Mouse (Mus musculus): ENCODE measurements around the gene Otulinl. TPM values are rescaled to one million over a fixed set of nuclear protein-coding genes. Genes with fewer than 3 reads are reported as not detected.
"Not testable (repeated sequence)": the region's sequence is repeated elsewhere in the genome, so short reads cannot be mapped to it uniquely, and the experiment has no call there.

The Otulinl gene
- total RNA-seq (2015; ENCODE audit: low replicate concordance), result 9.2 and 13.4 TPM in 2 replicates
- total RNA-seq (2017; ENCODE audit: low replicate concordance), result 3.7 and 7.5 TPM in 2 replicates

- peak; percentile 98 for ATAC-seq (replicated peaks; ENCODE audit: low FRiP score, poor library complexity, severe bottlenecking)
Observed at GRCm38 (mm10) chr15:27681419-27682187, at the start of gene Otulinl. Gene Otulinl (minus strand): TSS chr15:27681579.

GRCm38 (mm10) chr15:27726228-27726627 is 44.8 kb upstream of the Otulinl start:
- ATAC-seq (replicated peaks; ENCODE audit: low FRiP score, poor library complexity, severe bottlenecking), result no peak

GRCm38 (mm10) chr15:27724796-27725680 is 43.7 kb upstream of the Otulinl start:
- ATAC-seq (replicated peaks; ENCODE audit: low FRiP score, poor library complexity, severe bottlenecking), result no peak

- ATAC-seq (replicated peaks; ENCODE audit: low FRiP score, poor library complexity, severe bottlenecking), result no peak
Observed at GRCm38 (mm10) chr15:27724298-27724697, 42.9 kb upstream of the Otulinl start.

- no peak for ATAC-seq (replicated peaks; ENCODE audit: low FRiP score, poor library complexity, severe bottlenecking)
Observed at GRCm38 (mm10) chr15:27723746-27724145, 42.4 kb upstream of the Otulinl start.

GRCm38 (mm10) chr15:27720297-27720696 is 38.9 kb upstream of the Otulinl start:
- not testable (repeated sequence) for ATAC-seq (replicated peaks; ENCODE audit: low FRiP score, poor library complexity, severe bottlenecking)

GRCm38 (mm10) chr15:27718668-27719067 is 37.3 kb upstream of the Otulinl start:
- no peak for ATAC-seq (replicated peaks; ENCODE audit: low FRiP score, poor library complexity, severe bottlenecking)

- no peak for ATAC-seq (replicated peaks; ENCODE audit: low FRiP score, poor library complexity, severe bottlenecking)
Observed at GRCm38 (mm10) chr15:27715331-27715730, 34.0 kb upstream of the Otulinl start.

- ATAC-seq (replicated peaks; ENCODE audit: low FRiP score, poor library complexity, severe bottlenecking), result no peak
Observed at GRCm38 (mm10) chr15:27710698-27711097, 29.3 kb upstream of the Otulinl start.

GRCm38 (mm10) chr15:27708968-27709612 is 27.7 kb upstream of the Otulinl start:
- ATAC-seq (replicated peaks; ENCODE audit: low FRiP score, poor library complexity, severe bottlenecking), result no peak

- ATAC-seq (replicated peaks; ENCODE audit: low FRiP score, poor library complexity, severe bottlenecking), result no peak
Observed at GRCm38 (mm10) chr15:27708499-27708898, 27.1 kb upstream of the Otulinl start.

- ATAC-seq (replicated peaks; ENCODE audit: low FRiP score, poor library complexity, severe bottlenecking), result no peak
Observed at GRCm38 (mm10) chr15:27702972-27703313, 21.6 kb upstream of the Otulinl start.

- ATAC-seq (replicated peaks; ENCODE audit: low FRiP score, poor library complexity, severe bottlenecking), result no peak
Observed at GRCm38 (mm10) chr15:27702031-27702971, 20.9 kb upstream of the Otulinl start.

- no peak for ATAC-seq (replicated peaks; ENCODE audit: low FRiP score, poor library complexity, severe bottlenecking)
Observed at GRCm38 (mm10) chr15:27697632-27698031, 16.3 kb upstream of the Otulinl start.

GRCm38 (mm10) chr15:27693235-27693634 is 11.9 kb upstream of the Otulinl start:
- no peak for ATAC-seq (replicated peaks; ENCODE audit: low FRiP score, poor library complexity, severe bottlenecking)

- no peak for ATAC-seq (replicated peaks; ENCODE audit: low FRiP score, poor library complexity, severe bottlenecking)
Observed at GRCm38 (mm10) chr15:27692161-27692560, 10.8 kb upstream of the Otulinl start.

- ATAC-seq (replicated peaks; ENCODE audit: low FRiP score, poor library complexity, severe bottlenecking), result no peak
Observed at GRCm38 (mm10) chr15:27691213-27691612, 9.8 kb upstream of the Otulinl start.

- ATAC-seq (replicated peaks; ENCODE audit: low FRiP score, poor library complexity, severe bottlenecking), result no peak
Observed at GRCm38 (mm10) chr15:27688041-27688651, 6.8 kb upstream of the Otulinl start.

GRCm38 (mm10) chr15:27684813-27685212 is 3.4 kb upstream of the Otulinl start:
- no peak for ATAC-seq (replicated peaks; ENCODE audit: low FRiP score, poor library complexity, severe bottlenecking)

All from erythroblast, adult 5-6 weeks (primary cell).